Mouse (Mus musculus): ENCODE data around the gene Lrat. TPM values are rescaled to one million over a fixed set of nuclear protein-coding genes. Genes with fewer than 3 reads are reported as not detected.

The Lrat gene
- total RNA-seq, 1 experiment = 0.09 TPM

DNA sequence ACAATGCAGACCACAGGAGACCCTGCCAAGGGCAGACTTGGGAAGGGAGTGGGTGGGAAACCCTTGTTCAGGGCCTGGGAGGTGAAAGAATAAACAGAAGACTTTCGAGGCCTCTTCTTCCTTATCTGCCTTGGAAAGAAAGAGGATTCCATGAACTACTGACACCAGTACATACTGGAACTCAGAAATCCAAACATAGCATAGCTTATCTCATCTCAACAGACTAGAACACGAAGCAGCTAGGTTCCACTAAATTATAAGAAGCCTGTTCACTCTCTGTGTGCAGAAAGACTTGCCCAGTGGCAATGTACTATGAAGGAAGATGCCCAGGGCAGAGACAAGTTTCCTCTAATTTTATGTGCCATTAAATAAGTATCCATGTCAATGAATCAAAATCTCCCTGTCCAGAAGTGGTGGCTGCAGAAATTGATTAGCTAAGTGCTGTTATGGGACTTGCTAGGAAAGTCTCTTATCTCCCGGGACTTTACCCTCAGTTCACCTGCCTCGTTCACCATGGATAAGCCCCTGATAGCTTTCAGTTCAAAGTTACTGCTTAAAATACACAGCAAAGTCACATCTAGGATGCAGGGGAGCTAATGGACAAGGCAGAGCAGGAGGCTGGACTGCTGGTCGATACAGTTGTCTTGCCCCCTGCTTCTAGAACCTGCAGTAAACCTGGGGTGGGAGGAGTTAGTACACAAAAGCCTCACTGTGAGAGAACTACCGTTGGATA is 42.8 kb upstream of the Lrat start:
- Histone ChIP-seq H3K4me3 (ENCODE audit: insufficient read depth in 1 of 2, low read depth in 1 of 2, low read length in 2 of 2, poor library complexity in 1 of 2, severe bottlenecking in 1 of 2) (no peak overlapping the region), H3K27ac (ENCODE audit: insufficient read depth, low read depth, low read length, poor library complexity, severe bottlenecking) (no peak overlapping the region), H3K4me1 (ENCODE audit: control insufficient read depth in 2 of 2, insufficient read depth in 2 of 2, low read length in 2 of 2, poor library complexity in 1 of 2) (no peaks in the 10 kb centered on the region), H3K9me3 (ENCODE audit: control insufficient read depth, insufficient read depth, low read depth, low read length) (no peaks in the 10 kb centered on the region), H3K36me3 (ENCODE audit: control insufficient read depth, insufficient read depth, low read length, poor library complexity, severe bottlenecking) (no peaks in the 10 kb centered on the region), H3K9ac (ENCODE audit: insufficient read depth, low read depth, low read length, poor library complexity, severe bottlenecking) (no peak overlapping the region)
- TF ChIP-seq ZC3H11A (IDR thresholded peaks at IDR 0.05; ENCODE audit: borderline replicate concordance, low read depth, low read length) (no peak), ZNF384 (IDR thresholded peaks at IDR 0.05; ENCODE audit: low read depth, low read length) (no peak), CHD2 (IDR thresholded peaks at IDR 0.05; ENCODE audit: low read depth, low read length) (no peak), MAFK (IDR thresholded peaks at IDR 0.05; ENCODE audit: insufficient read depth, low read depth, low read length) (no peak), HCFC1 (IDR thresholded peaks at IDR 0.05; ENCODE audit: borderline replicate concordance, insufficient read depth, low read length) (no peak)
- in situ Hi-C loops (cut with MboI; ENCODE audit: low sequenced_read_pairs in 2 of 2, unreplicated experiment in 2 of 2) = no loop called here
- no peak for DNase-seq (ENCODE audit: low read depth, low spot score)

DNA sequence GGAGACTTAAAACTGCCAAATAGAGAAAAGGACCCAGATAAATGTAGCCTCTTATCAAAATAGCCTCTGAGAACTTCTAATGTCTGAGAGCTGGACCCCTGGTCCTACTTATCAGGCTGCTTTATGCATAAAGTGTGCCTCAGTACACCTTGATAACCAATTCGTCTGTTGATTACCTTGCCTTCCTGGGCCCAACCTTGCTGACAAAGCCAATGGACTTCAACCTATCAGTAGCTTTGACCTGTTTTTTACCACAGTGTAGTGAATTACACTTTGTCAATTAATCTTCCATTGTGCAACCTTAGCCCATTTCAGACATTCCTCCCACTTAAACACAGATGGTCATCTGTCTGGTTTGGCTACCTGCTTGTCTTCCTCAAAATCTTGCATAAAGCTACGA is 24.1 kb upstream of the Lrat start:
- Histone ChIP-seq H3K4me1 (ENCODE audit: control insufficient read depth in 2 of 2, insufficient read depth in 2 of 2, low read length in 2 of 2, poor library complexity in 1 of 2) (no peaks in the 10 kb centered on the region), H3K27ac (ENCODE audit: insufficient read depth, low read depth, low read length, poor library complexity, severe bottlenecking) (no peak overlapping the region), H3K4me3 (ENCODE audit: insufficient read depth in 1 of 2, low read depth in 1 of 2, low read length in 2 of 2, poor library complexity in 1 of 2, severe bottlenecking in 1 of 2) (no peak overlapping the region), H3K36me3 (ENCODE audit: control insufficient read depth, insufficient read depth, low read length, poor library complexity, severe bottlenecking) (no peaks in the 10 kb centered on the region), H3K9ac (ENCODE audit: insufficient read depth, low read depth, low read length, poor library complexity, severe bottlenecking) (no peak overlapping the region), H3K9me3 (ENCODE audit: control insufficient read depth, insufficient read depth, low read depth, low read length) (no peaks in the 10 kb centered on the region)
- no peak for DNase-seq (ENCODE audit: low read depth, low spot score)
- TF ChIP-seq ZC3H11A (IDR thresholded peaks at IDR 0.05; ENCODE audit: borderline replicate concordance, low read depth, low read length) = no peak
- no peak for TF ChIP-seq CHD2 (IDR thresholded peaks at IDR 0.05; ENCODE audit: low read depth, low read length)
- TF ChIP-seq HCFC1 (IDR thresholded peaks at IDR 0.05; ENCODE audit: borderline replicate concordance, insufficient read depth, low read length) = no peak
- TF ChIP-seq ZNF384 (IDR thresholded peaks at IDR 0.05; ENCODE audit: low read depth, low read length) = no peak
- no peak for TF ChIP-seq MAFK (IDR thresholded peaks at IDR 0.05; ENCODE audit: insufficient read depth, low read depth, low read length)
- in situ Hi-C loops (cut with MboI; ENCODE audit: low sequenced_read_pairs in 2 of 2, unreplicated experiment in 2 of 2) = no loop called here

- Histone ChIP-seq H3K4me1 (ENCODE audit: control insufficient read depth in 2 of 2, insufficient read depth in 2 of 2, low read length in 2 of 2, poor library complexity in 1 of 2) (peaks cover 2 to 8% of the 10 kb centered on the region in 2 experiments; a peak in 1 of 4 replicates), H3K27ac (ENCODE audit: insufficient read depth, low read depth, low read length, poor library complexity, severe bottlenecking) (no peak overlapping the region), H3K4me3 (ENCODE audit: insufficient read depth in 1 of 2, low read depth in 1 of 2, low read length in 2 of 2, poor library complexity in 1 of 2, severe bottlenecking in 1 of 2) (no peak overlapping the region), H3K9me3 (ENCODE audit: control insufficient read depth, insufficient read depth, low read depth, low read length) (no peaks in the 10 kb centered on the region), H3K36me3 (ENCODE audit: control insufficient read depth, insufficient read depth, low read length, poor library complexity, severe bottlenecking) (no peaks in the 10 kb centered on the region), H3K9ac (ENCODE audit: insufficient read depth, low read depth, low read length, poor library complexity, severe bottlenecking) (no peak overlapping the region)
- no peak for DNase-seq (ENCODE audit: low read depth, low spot score)
- in situ Hi-C loops (cut with MboI; ENCODE audit: low sequenced_read_pairs in 2 of 2, unreplicated experiment in 2 of 2) = no loop called here
- no peak for TF ChIP-seq CHD2 (IDR thresholded peaks at IDR 0.05; ENCODE audit: low read depth, low read length)
- no peak for TF ChIP-seq ZNF384 (IDR thresholded peaks at IDR 0.05; ENCODE audit: low read depth, low read length)
Measured at GRCm38 (mm10) chr3:82915632-82916031, 11.9 kb upstream of the Lrat start.

GRCm38 (mm10) chr3:82908671-82909070 is 4.9 kb upstream of the Lrat start:
- Histone ChIP-seq H3K4me1 (ENCODE audit: control insufficient read depth in 2 of 2, insufficient read depth in 2 of 2, low read length in 2 of 2, poor library complexity in 1 of 2) (no peaks in the 10 kb centered on the region), H3K36me3 (ENCODE audit: control insufficient read depth, insufficient read depth, low read length, poor library complexity, severe bottlenecking) (no peaks in the 10 kb centered on the region), H3K9ac (ENCODE audit: insufficient read depth, low read depth, low read length, poor library complexity, severe bottlenecking) (no peak overlapping the region), H3K9me3 (ENCODE audit: control insufficient read depth, insufficient read depth, low read depth, low read length) (no peaks in the 10 kb centered on the region), H3K4me3 (ENCODE audit: insufficient read depth in 1 of 2, low read depth in 1 of 2, low read length in 2 of 2, poor library complexity in 1 of 2, severe bottlenecking in 1 of 2) (no peak overlapping the region), H3K27ac (ENCODE audit: insufficient read depth, low read depth, low read length, poor library complexity, severe bottlenecking) (no peak overlapping the region)
- DNase-seq (ENCODE audit: low read depth, low spot score) = no peak
- in situ Hi-C loops (cut with MboI; ENCODE audit: low sequenced_read_pairs in 2 of 2, unreplicated experiment in 2 of 2) = no loop called here
- TF ChIP-seq HCFC1 (IDR thresholded peaks at IDR 0.05; ENCODE audit: borderline replicate concordance, insufficient read depth, low read length) = no peak
- no peak for TF ChIP-seq MAFK (IDR thresholded peaks at IDR 0.05; ENCODE audit: insufficient read depth, low read depth, low read length)
- no peak for TF ChIP-seq CHD2 (IDR thresholded peaks at IDR 0.05; ENCODE audit: low read depth, low read length)
- TF ChIP-seq ZNF384 (IDR thresholded peaks at IDR 0.05; ENCODE audit: low read depth, low read length) = no peak
- no peak for TF ChIP-seq ZC3H11A (IDR thresholded peaks at IDR 0.05; ENCODE audit: borderline replicate concordance, low read depth, low read length)
